Mouse (Mus musculus) ES-E14 (cell line): ENCODE measurements around the gene Fam171a1. TPM values are rescaled to one million over a fixed set of nuclear protein-coding genes. Genes with fewer than 3 reads are reported as not detected.

Source experiments
- DNase-seq: peaks from one replicate; pipeline ENCODE4 v3.0.0-alpha.2; 2013; ENCODE audit warnings: low read depth, low spot score
- H3K27ac ChIP-seq: 2 replicates; pipeline ENCODE4 v1.5.1; 2012; ENCODE audit warnings: low read depth, mild to moderate bottlenecking, low read length, moderate library complexity, mixed read lengths; ENCODE audit not compliant: poor library complexity, insufficient read depth, severe bottlenecking
- H3K36me3 ChIP-seq: 2 replicates; pipeline ENCODE4 v1.6.1; 2012; ENCODE audit warnings: mild to moderate bottlenecking, low read length, moderate library complexity, mixed read lengths; ENCODE audit not compliant: control insufficient read depth, poor library complexity, insufficient read depth, severe bottlenecking
- H3K4me1 ChIP-seq, 2 experiments: fragments of 150-350 bp in 1 of 2; sonication (generic) in 1 of 2; 2 replicates each; pipeline ENCODE4 v1.6.1; 2012; ENCODE audit warnings: low read length in 2 of 2, mild to moderate bottlenecking in 1 of 2, mixed read lengths in 1 of 2; ENCODE audit not compliant: control insufficient read depth in 2 of 2, insufficient read depth in 2 of 2, poor library complexity in 1 of 2
- H3K4me3 ChIP-seq, 2 experiments: fragments of 150-350 bp in 1 of 2; sonication (generic) in 1 of 2; 2 replicates each; pipeline ENCODE4 v1.5.1; 2012; ENCODE audit warnings: low read length in 2 of 2, low read depth in 1 of 2, mild to moderate bottlenecking in 1 of 2, mixed read lengths in 1 of 2; ENCODE audit not compliant: insufficient read depth in 1 of 2, poor library complexity in 1 of 2, severe bottlenecking in 1 of 2
- H3K9ac ChIP-seq: 2 replicates; pipeline ENCODE4 v1.6.1; 2012; ENCODE audit warnings: low read depth, mild to moderate bottlenecking, low read length, mixed read lengths; ENCODE audit not compliant: poor library complexity, insufficient read depth, severe bottlenecking
- H3K9me3 ChIP-seq: fragments of 150-350 bp; sonication (generic); 2 replicates; pipeline ENCODE4 v1.6.1; 2012; ENCODE audit warnings: low read depth, mild to moderate bottlenecking, low read length; ENCODE audit not compliant: control insufficient read depth, insufficient read depth
- CHD2 ChIP-seq: IDR thresholded peaks from 2 replicates; pipeline ENCODE4 v1.6.1; 2014; ENCODE audit warnings: mild to moderate bottlenecking, low read depth, low read length, inconsistent platforms
- HCFC1 ChIP-seq: IDR thresholded peaks from 2 replicates; pipeline ENCODE4 v1.6.1; 2012; ENCODE audit warnings: low read length, inconsistent platforms, borderline replicate concordance; ENCODE audit not compliant: insufficient read depth
- MAFK ChIP-seq: IDR thresholded peaks from 2 replicates; pipeline ENCODE4 v1.6.1; 2014; ENCODE audit warnings: mild to moderate bottlenecking, low read depth, low read length, inconsistent platforms; ENCODE audit not compliant: insufficient read depth
- ZC3H11A ChIP-seq: IDR thresholded peaks from 2 replicates; pipeline ENCODE4 v1.6.1; 2012; ENCODE audit warnings: low read depth, mild to moderate bottlenecking, inconsistent platforms, low read length, borderline replicate concordance
- ZNF384 ChIP-seq: IDR thresholded peaks from 2 replicates; pipeline ENCODE4 v1.6.1; 2012; ENCODE audit warnings: low read depth, low read length, inconsistent platforms
- in situ Hi-C, 2 experiments: fragments of 600-800 bp; cut with MboI; formaldehyde crosslinking; loops; one replicate each; pipeline ENCODE4 v1.15.1; 2025; ENCODE audit warnings: low sequenced_read_pairs in 2 of 2, inconsistent platforms in 1 of 2; ENCODE audit not compliant: unreplicated experiment in 2 of 2
- total RNA-seq: library from RNA; depleted of rRNA; stranded (reverse); fragments of 300-350 nt; gene quantifications from 2 replicates; pipeline ENCODE4 v1.2.3, GENCODE M21; 2012

Gene Fam171a1
- total RNA-seq, 1 experiment = 8.1 TPM

- TF ChIP-seq CHD2 (no peak), MAFK (no peak), ZC3H11A (no peak), HCFC1 (no peak), ZNF384 (no peak)
- no peaks in the 10 kb centered on the region for H3K36me3 ChIP-seq
- no peak for DNase-seq
- no peak overlapping the region for H3K9ac ChIP-seq
- in situ Hi-C loops = no loop called here
- H3K27ac ChIP-seq = no peak overlapping the region
- no peaks in the 10 kb centered on the region for H3K9me3 ChIP-seq
- no peak overlapping the region for H3K4me3 ChIP-seq
- H3K4me1 ChIP-seq = no peaks in the 10 kb centered on the region
These were observed 49.6 kb downstream of the Fam171a1 start for GRCm38 (mm10) chr2:3163501-3164076.

- no peak for DNase-seq
- TF ChIP-seq HCFC1 (no peak), ZC3H11A (no peak), ZNF384 (no peak), MAFK (no peak), CHD2 (no peak)
- in situ Hi-C loops = no loop called here
- H3K9me3 ChIP-seq = no peaks in the 10 kb centered on the region
- no peak overlapping the region for H3K27ac ChIP-seq
- H3K4me1 ChIP-seq = no peaks in the 10 kb centered on the region
- H3K36me3 ChIP-seq = no peaks in the 10 kb centered on the region
- H3K4me3 ChIP-seq = no peak overlapping the region
- H3K9ac ChIP-seq = no peak overlapping the region
These were observed 51.1 kb downstream of the Fam171a1 start for GRCm38 (mm10) chr2:3165037-3165600.

- no peak for DNase-seq
- Histone ChIP-seq H3K4me1 (no peaks in the 10 kb centered on the region), H3K9me3 (no peaks in the 10 kb centered on the region), H3K4me3 (no peak overlapping the region), H3K9ac (no peak overlapping the region), H3K36me3 (no peaks in the 10 kb centered on the region), H3K27ac (no peak overlapping the region)
- TF ChIP-seq MAFK (no peak), ZC3H11A (no peak), ZNF384 (no peak), CHD2 (no peak), HCFC1 (no peak)
- in situ Hi-C loops = no loop called here
These were observed 52.0 kb downstream of the Fam171a1 start for GRCm38 (mm10) chr2:3165890-3166605.

GRCm38 (mm10) chr2:3168719-3169402 is 54.8 kb downstream of the Fam171a1 start:
- in situ Hi-C loops = no loop called here
- no peak overlapping the region for H3K4me3 ChIP-seq
- no peak overlapping the region for H3K9ac ChIP-seq
- no peaks in the 10 kb centered on the region for H3K36me3 ChIP-seq
- no peak for DNase-seq
- TF ChIP-seq ZC3H11A (no peak), ZNF384 (no peak), HCFC1 (no peak), MAFK (no peak), CHD2 (no peak)
- no peaks in the 10 kb centered on the region for H3K9me3 ChIP-seq
- no peaks in the 10 kb centered on the region for H3K4me1 ChIP-seq
- no peak overlapping the region for H3K27ac ChIP-seq
